14 mouse cellular contexts compared by ENCODE assay signal in genomic region chr4:63391322-63391721, GRCm38 (mm10). TPM values are rescaled to one million over a fixed set of nuclear protein-coding genes. Genes with fewer than 3 reads are reported as not detected.
DNase-seq lines count a peak whose midpoint lies in the region; ATAC-seq lines count a peak whose summit lies in the region.
"Had no signal": no experiment of that assay in that cellular context is flagged by ENCODE, and none has a peak within 500 bp of the region (broad histone marks: within the 10 kb centered on the region; RNA-seq: fewer than 3 reads in every experiment).

No protein-coding gene starts in this region.

- 0 out of 2 replicates have a peak, but pooled peaks have one; percentile 23 for ATAC-seq in kidney, embryonic 15.5 days (replicated peaks; ENCODE audit: low FRiP score)
- ATAC-seq: forebrain, postnatal 0 days; midbrain, embryonic 15.5 days had no signal

- no peak overlapping the region for H3K27ac ChIP-seq in kidney, embryonic 15.5 days

- no peak for DNase-seq in kidney, adult 8-10 months
- peak; percentile 14 for DNase-seq in 3T3-L1 (ENCODE audit: low read depth, low spot score)
- peak; percentile 59 for DNase-seq in T-cell, adult 2 months (ENCODE audit: low spot score)
- DNase-seq in yolk sac, embryonic 10.5 days (ENCODE audit: low spot score): no peak
- DNase-seq in testis, postnatal 10 days (ENCODE audit: low spot score): no peak
- DNase-seq in right cerebral cortex, adult 2 months (ENCODE audit: low spot score in 2 of 2): no peak
- DNase-seq: embryo, embryonic 11 days; forebrain, postnatal 0 days; gastrocnemius, postnatal 36 days; heart, postnatal 14 days; kidney, postnatal 4 days had no signal

- 0 out of 2 replicates have a peak, but pooled peaks cover 2% of the 10 kb centered on the region for H3K4me1 ChIP-seq in kidney, embryonic 15.5 days
- peaks cover 31% of the 10 kb centered on the region for H3K4me1 ChIP-seq in megakaryocyte, embryonic 14.5 days

- H3K4me2 ChIP-seq in kidney, embryonic 15.5 days: no peak overlapping the region
- H3K4me2 ChIP-seq: midbrain, embryonic 15.5 days had no signal

- no peaks in the 10 kb centered on the region for H3K27me3 ChIP-seq in kidney, embryonic 15.5 days
- H3K27me3 ChIP-seq in megakaryocyte, embryonic 14.5 days (replicated peaks): peaks cover 4% of the 10 kb centered on the region
- H3K27me3 ChIP-seq: midbrain, embryonic 15.5 days had no signal

- peaks cover 51% of the 10 kb centered on the region for H3K36me3 ChIP-seq in kidney, embryonic 15.5 days
- H3K36me3 ChIP-seq in megakaryocyte, embryonic 14.5 days (replicated peaks; ENCODE audit: low read length): peaks cover 46% of the 10 kb centered on the region
- H3K36me3 ChIP-seq: midbrain, embryonic 15.5 days had no signal

- H3K9ac ChIP-seq in kidney, embryonic 15.5 days: no peak overlapping the region
- H3K9ac ChIP-seq: forebrain, postnatal 0 days; midbrain, embryonic 15.5 days had no signal

- no peaks in the 10 kb centered on the region for H3K9me3 ChIP-seq in kidney, embryonic 15.5 days (replicated peaks)
- H3K9me3 ChIP-seq in megakaryocyte, embryonic 14.5 days: no peaks in the 10 kb centered on the region
- H3K9me3 ChIP-seq: midbrain, embryonic 15.5 days had no signal

- 80% methylated on average over 6 of the region's 6 CpGs for WGBS in kidney, embryonic 15.5 days

- H3K4me3 ChIP-seq in kidney, embryonic 15.5 days (replicated peaks): no peak overlapping the region
- H3K4me3 ChIP-seq in megakaryocyte, embryonic 14.5 days (replicated peaks): peak overlapping the region; percentile 23
- H3K4me3 ChIP-seq: midbrain, embryonic 15.5 days had no signal

RNA-seq across cellular contexts. Expression of gene Akna, which starts 11.8 kb away (rescaled TPM):
- 7.4 and 8.3 TPM in 2 replicates for polyA plus RNA-seq in kidney, embryonic 15.5 days (2015; fragmentation: Nextera tagmentation; extraction: Ambion mirVana)
- 2.5 and 12.0 TPM in 2 replicates for polyA plus RNA-seq in megakaryocyte, embryonic 14.5 days (2012; ENCODE audit: insufficient read depth, low replicate concordance)

RNA-seq across cellular contexts. Expression of gene Orm2, which starts 29.1 kb away (rescaled TPM):
- polyA plus RNA-seq in kidney, embryonic 15.5 days (2015; fragmentation: Nextera tagmentation; extraction: Ambion mirVana): not detected in 2 replicates
- polyA plus RNA-seq in megakaryocyte, embryonic 14.5 days (2012; ENCODE audit: insufficient read depth, low replicate concordance): not detected in 2 replicates
- polyA plus RNA-seq: forebrain, postnatal 0 days; midbrain, embryonic 15.5 days had no signal

RNA-seq across cellular contexts. Expression of gene Orm3, which starts 35.4 kb away (rescaled TPM):
- polyA plus RNA-seq in kidney, embryonic 15.5 days (2015; fragmentation: Nextera tagmentation; extraction: Ambion mirVana): not detected in 2 replicates
- not detected in 2 replicates for polyA plus RNA-seq in megakaryocyte, embryonic 14.5 days (2012; ENCODE audit: insufficient read depth, low replicate concordance)
- polyA plus RNA-seq: forebrain, postnatal 0 days; midbrain, embryonic 15.5 days had no signal

RNA-seq across cellular contexts. Expression of gene Orm1, which starts 47.0 kb away (rescaled TPM):
- polyA plus RNA-seq in kidney, embryonic 15.5 days (2015; fragmentation: Nextera tagmentation; extraction: Ambion mirVana): 0.44 TPM in 1 of 2 replicates, not detected in the other
- polyA plus RNA-seq in megakaryocyte, embryonic 14.5 days (2012; ENCODE audit: insufficient read depth, low replicate concordance): not detected in 2 replicates
- polyA plus RNA-seq: forebrain, postnatal 0 days; midbrain, embryonic 15.5 days had no signal

Comparison
In these comparisons a context has a peak if more than half of its experiments do, and no peak if none do; other contexts are left out.
1. DNase-seq: peak in 3T3-L1 (single experiment) and T-cell, adult 2 months (single experiment); none in kidney, adult 8-10 months (0 of 2), yolk sac, embryonic 10.5 days (single experiment), testis, postnatal 10 days (single experiment) and right cerebral cortex, adult 2 months (0 of 2).